Mouse (Mus musculus) right cerebral cortex, postnatal 10 days (tissue): ENCODE data around the gene Auh.

ENCODE experiments used
- DNase-seq, 2 experiments: peaks; one replicate each; pipeline ENCODE4 v3.0.0; 2021; ENCODE audit warnings: low spot score in 2 of 2

Gene Auh

GRCm38 (mm10) chr13:52924457-52924856, 5.0 kb downstream of the Auh start:
- no peak for DNase-seq

DNA sequence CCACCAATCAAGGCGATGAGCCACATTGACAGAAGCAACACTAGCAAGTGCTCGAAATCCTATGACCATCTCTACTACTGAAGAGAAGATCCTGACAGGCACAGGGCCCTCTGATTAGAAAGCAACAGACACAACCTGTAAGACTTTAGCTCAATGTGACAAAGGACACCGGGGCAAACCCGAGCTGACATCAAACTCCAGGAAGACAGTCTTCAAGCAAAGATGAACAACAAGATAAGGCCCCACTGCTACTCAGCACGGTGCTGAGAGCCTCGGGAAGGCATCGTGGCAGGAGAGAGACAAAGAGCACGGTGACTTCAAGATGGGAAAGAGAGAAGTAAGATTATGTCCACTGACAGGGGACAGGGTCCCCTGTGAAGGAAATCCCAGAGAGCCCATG, 7.5 kb downstream of the Auh start:
- DNase-seq = no peak

DNA sequence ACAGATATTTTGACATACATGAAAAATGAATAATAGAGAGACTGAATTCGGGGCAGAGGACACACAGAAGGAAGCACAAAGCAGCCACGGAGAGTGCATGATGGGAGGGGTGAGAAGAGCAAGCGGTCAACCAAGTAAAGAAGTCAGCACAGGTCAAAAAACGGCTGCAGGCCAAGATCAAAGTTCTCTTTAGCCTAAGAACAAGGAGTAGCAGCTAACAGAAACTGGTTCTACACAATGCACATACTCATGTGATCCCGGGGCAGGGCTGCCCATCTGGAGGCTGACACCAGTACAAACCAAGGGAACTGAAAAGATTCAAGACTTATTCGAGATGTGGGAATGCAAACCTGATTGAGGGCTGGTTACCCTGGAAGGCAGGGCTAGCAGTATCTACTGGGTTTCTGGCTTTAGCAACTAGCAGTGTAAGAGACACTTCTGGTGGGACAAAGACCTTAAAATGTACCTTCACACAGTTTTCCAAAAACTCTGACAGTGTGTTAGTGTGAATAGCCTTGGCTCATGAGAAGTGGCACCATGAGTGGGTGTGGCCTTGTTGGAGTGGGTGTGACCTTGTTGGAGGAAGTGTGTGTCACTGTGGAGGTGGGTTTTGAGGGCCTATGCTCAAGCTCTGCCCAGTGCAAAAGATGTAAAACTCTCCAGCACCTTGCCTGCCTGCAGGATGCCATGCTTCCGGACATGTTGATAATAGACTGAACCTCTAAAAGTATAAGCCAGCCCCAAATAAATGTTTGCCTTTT, 8.2 kb downstream of the Auh start:
- no peak for DNase-seq

DNA sequence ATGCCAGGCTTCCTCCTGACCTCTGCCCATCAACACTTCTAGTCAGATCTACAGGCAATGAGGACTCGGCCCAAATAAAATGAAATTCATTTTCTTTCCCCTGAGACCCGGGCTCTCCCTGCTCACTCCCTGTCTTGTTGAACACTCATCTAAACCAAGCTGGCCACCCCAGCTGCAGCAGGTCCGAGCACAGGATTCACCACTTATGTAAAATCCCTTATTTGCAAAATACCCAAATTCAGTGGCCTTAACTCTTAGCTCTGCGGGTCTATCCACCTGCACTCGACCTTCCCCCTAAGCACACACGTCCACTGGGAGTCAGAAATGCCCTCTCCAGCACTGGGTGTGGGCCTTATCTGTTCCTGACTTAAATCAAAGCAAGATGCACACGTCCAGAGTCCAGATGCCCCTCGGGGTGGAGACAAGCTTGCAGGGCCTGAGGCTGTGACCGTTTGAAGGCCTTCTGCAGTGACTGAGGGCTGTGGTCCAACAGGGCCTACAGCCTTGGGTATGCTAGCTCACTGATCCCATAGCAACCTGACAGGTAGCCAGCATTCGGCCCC, 9.6 kb downstream of the Auh start:
- no peak for DNase-seq

- DNase-seq = no peak
Observed at GRCm38 (mm10) chr13:52918333-52918732, 11.1 kb downstream of the Auh start.

DNA sequence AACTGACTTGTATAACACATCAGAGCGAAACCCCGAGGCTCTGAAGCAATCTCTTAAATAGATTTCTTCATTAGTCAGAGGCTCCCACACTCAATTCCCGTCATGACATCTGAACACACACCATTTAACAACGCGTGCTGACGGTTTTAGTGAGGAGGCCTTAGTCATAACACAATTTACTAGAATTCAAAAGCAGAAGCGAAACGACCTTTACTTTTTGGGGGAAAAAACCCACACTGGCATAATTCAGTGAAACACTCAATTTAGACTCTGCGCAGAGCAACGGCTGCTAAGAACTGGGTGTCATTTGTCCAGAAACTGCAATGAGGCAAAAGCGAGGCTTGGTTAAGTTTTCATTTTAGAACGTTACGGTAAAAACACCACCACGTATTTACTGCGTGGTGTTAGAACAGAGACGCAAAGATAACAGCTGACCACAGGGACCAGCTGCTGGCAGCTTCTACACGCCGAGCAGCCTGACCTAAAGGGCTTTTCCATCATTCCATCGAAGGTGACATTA, 14.8 kb downstream of the Auh start:
- no peak for DNase-seq

- no peak for DNase-seq
Observed at GRCm38 (mm10) chr13:52913926-52914325, 15.6 kb downstream of the Auh start.

GRCm38 (mm10) chr13:52912495-52912894, 17.0 kb downstream of the Auh start:
- DNase-seq = no peak

DNA sequence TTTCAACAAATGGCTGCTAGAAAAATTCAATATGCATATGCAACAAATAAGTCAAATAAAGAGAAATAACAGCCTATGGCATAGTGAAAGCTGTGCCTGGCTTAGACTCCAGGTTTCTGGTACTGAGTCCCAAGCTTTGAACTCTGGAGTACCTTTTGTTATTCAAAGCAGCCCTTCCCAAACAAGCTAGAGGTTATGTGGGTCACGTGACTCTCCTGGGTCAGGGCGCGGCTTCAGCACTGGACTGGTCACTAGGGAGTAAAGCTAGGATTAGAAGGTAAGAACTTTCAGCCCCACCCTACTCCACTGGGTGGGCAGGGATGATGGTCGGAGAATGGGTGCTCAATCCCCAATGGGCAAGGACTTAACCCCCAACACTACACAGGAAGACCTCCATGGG, 18.2 kb downstream of the Auh start:
- DNase-seq = no peak

DNA sequence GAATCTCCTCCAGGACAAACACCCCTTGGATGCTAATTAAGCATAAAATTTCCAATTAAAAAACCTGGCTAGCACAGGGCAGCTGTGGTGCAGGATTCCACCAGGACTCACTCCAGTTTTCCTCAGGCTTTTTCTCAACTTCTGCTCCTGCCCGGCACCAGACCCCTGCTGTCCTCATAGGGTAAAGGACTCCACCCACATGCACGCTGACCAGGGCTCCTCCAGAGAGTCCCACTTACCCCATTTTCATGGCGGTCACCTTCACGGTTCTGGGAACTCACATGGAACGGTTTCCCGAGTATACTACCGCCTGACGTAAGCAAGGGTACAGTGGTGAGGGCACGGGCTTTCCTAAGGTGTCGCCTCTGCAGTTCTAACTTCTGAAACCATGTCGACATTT, 23.2 kb downstream of the Auh start:
- no peak for DNase-seq

GRCm38 (mm10) chr13:52904175-52904574, 25.3 kb downstream of the Auh start:
- DNase-seq = no peak

- no peak for DNase-seq
Observed at GRCm38 (mm10) chr13:52903767-52904166, 25.7 kb downstream of the Auh start.

DNA sequence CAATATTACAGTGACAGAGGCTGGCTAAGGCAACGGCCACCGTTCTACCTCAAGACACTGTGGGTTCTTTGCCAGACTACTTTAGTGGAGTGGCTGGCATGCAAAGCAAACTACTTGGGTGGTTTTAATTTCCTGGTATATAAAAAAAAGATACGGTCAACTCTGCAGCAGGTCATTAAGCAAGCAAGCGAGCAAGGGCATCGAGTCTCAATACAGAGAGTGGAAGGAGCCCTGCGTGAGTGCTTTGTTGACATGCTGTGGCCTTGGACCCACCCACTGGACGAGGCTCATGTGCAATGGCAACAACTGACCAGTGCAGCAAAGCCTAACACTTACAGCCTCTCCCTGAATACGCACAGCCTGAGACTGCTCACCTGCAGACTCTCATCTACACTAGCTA, 27.0 kb downstream of the Auh start:
- DNase-seq = no peak

DNA sequence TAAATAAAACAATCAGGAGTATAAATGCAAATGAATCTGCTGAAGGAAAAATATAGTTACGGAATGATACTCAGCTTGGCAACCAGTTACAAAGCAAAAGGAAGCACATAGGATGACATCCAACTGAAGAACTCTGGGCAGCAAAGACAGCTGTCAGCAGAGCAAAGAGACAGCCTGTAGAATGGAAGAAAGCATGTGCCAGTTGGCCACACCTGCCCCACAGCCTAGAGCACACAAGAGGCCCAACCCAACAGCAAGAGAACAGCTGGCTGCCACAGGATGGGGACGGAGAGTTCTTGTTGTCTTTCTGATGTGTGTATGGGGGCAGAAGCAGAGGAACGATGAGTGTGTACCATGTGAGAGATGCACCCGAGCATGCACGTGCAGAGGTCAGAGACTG, 29.8 kb downstream of the Auh start:
- DNase-seq = no peak

- DNase-seq = no peak
Observed at GRCm38 (mm10) chr13:52897806-52898205, 31.7 kb downstream of the Auh start.

DNA sequence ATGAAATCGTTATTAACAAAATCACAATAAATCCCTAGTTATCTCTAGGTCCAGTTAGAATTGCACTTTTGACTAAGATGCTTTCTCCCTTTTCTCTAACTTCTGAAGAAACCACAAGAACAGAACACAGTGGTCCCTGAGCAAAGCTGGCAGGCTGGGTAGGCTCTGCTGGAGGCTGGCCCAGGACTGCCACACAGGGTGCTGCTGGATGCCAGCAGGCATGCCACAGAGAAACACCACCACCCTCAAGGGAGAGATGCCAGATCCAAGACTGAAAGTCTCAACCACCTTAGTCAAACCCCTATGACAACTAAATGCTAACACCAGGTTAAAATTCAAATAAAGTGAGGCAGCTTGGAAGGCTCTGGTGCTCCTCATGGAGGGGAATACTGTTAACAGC, 36.7 kb downstream of the Auh start:
- DNase-seq = peak; percentile 71 to 78

- no peak for DNase-seq
Observed at GRCm38 (mm10) chr13:52892065-52892503, 37.4 kb downstream of the Auh start.

DNA sequence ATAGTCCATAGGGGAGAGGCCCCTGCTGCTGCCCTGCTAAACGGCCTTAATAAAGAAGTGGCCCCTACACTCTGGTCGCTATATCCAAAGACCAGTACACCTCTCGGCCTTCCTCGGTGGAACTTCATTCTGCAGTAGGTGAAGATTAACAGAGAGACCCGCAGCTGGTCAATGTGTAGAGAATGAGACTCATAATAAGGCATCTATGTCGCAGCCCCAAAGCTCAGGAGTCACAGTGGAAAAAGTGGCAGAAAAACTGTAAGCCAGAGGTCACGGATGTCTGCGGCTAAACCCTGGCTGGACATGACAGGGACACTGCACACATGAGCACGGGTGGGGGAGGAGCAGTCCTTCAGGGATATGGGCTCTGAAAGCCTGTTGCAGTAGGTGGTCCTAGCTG, 39.2 kb downstream of the Auh start:
- DNase-seq = no peak

GRCm38 (mm10) chr13:52886779-52887178, 42.7 kb downstream of the Auh start:
- no peak for DNase-seq

- no peak for DNase-seq
Observed at GRCm38 (mm10) chr13:52883960-52884326, 45.5 kb downstream of the Auh start.

- DNase-seq = no peak
Observed at GRCm38 (mm10) chr13:52883084-52883959, 46.2 kb downstream of the Auh start.

GRCm38 (mm10) chr13:52880386-52880785, 49.1 kb downstream of the Auh start:
- DNase-seq = no peak

DNA sequence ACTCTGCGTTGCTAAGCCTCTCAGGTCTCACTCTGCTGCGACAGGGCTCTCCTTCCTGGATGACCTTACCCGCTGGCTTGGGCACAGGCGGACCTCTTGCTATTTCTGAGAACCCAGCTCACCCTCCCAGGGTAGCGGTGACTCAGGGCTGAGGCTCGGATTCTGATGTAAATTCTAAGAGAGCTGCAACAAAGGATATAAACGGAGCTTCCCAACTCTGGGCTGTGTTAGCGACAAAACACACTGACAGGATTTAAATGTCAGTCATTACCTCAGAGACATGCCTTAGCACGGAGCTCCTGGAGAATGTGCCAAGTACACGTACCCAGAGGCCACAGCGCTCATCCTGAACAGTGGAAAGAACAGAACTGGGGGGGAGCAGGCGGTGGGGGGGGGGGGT, 49.6 kb downstream of the Auh start:
- no peak for DNase-seq
